Mouse (Mus musculus) brain, embryonic 14.5 days (tissue): ENCODE data around the gene AI413582. TPM values are rescaled to one million over a fixed set of nuclear protein-coding genes. Genes with fewer than 3 reads are reported as not detected.

Experiments used
- DNase-seq: peaks from one replicate; pipeline ENCODE4 v3.0.0-alpha.2; 2011; ENCODE audit warnings: low read depth
- CTCF ChIP-seq: fragments of 200-500 bp; IDR thresholded peaks from 2 replicates; pipeline ENCODE4 v1.5.1; 2012; ENCODE audit warnings: inconsistent platforms, mild to moderate bottlenecking, moderate library complexity, borderline replicate concordance; ENCODE audit not compliant: insufficient read depth, insufficient read length; ENCODE audit errors: extremely low read depth
- POLR2A ChIP-seq: fragments of 200-500 bp; IDR thresholded peaks from 2 replicates; pipeline ENCODE4 v1.6.1; 2012; ENCODE audit warnings: mild to moderate bottlenecking, inconsistent platforms, borderline replicate concordance; ENCODE audit not compliant: poor library complexity, insufficient read depth, insufficient read length, severe bottlenecking; ENCODE audit errors: extremely low read depth
- polyA plus RNA-seq: library from polyadenylated mRNA; depleted of rRNA; stranded (reverse); fragments of >200 nt; gene quantifications from 2 replicates; pipeline ENCODE4 v1.2.3, GENCODE M21; 2012; rRNA removed

Gene AI413582
- polyA plus RNA-seq, 1 experiment = 35.8 TPM

- peak; percentile 10; the same call in 1 of the 2 replicates for TF ChIP-seq CTCF
- TF ChIP-seq POLR2A = no peak
- no peak for DNase-seq
Observed at GRCm38 (mm10) chr17:27528030-27528429, 37.5 kb downstream of the AI413582 start.

- DNase-seq = no peak
- TF ChIP-seq CTCF = no peak
- TF ChIP-seq POLR2A = no peak
Observed at GRCm38 (mm10) chr17:27527188-27527587, 38.4 kb downstream of the AI413582 start.

GRCm38 (mm10) chr17:27523121-27523520 lies 42.4 kb downstream of the AI413582 start:
- TF ChIP-seq CTCF (no peak), POLR2A (no peak)
- DNase-seq = no peak

GRCm38 (mm10) chr17:27521303-27521702 lies 44.3 kb downstream of the AI413582 start, which contains the start of gene Grm4:
Grm4 (minus strand) TSS chr17:27521403.
- DNase-seq = no peak

GRCm38 (mm10) chr17:27520557-27520956 lies 45.0 kb downstream of the AI413582 start:
- TF ChIP-seq CTCF (peak; percentile 94), POLR2A (no peak)
- DNase-seq = peak; percentile 63

More at GRCm38 (mm10) chr17:27521303-27521702, 44.3 kb downstream of the AI413582 start, which contains the start of gene Grm4:
- TF ChIP-seq CTCF (no peak), POLR2A (no peak)

- TF ChIP-seq POLR2A (no peak), CTCF (no peak)
- peak; percentile 58 for DNase-seq
Observed at GRCm38 (mm10) chr17:27518700-27519595, 46.6 kb downstream of the AI413582 start.

GRCm38 (mm10) chr17:27518296-27518695 lies 47.3 kb downstream of the AI413582 start:
- peak; percentile 81 for DNase-seq

GRCm38 (mm10) chr17:27513916-27514762 lies 51.4 kb downstream of the AI413582 start:
- DNase-seq = peak; percentile 60
- peak; percentile 66 for TF ChIP-seq CTCF
- TF ChIP-seq POLR2A = no peak

More at GRCm38 (mm10) chr17:27518296-27518695, 47.3 kb downstream of the AI413582 start:
- TF ChIP-seq POLR2A = no peak
- TF ChIP-seq CTCF = no peak

Other genes with a start within 250 kb of the AI413582 start
- gene Grm4, start 44.4 kb downstream of the AI413582 start, polyA plus RNA-seq = 16.3 and 28.0 TPM in 2 replicates
- gene Hmga1, start 9.3 kb downstream of the AI413582 start, polyA plus RNA-seq = 120 and 130 TPM in 2 replicates
- gene Nudt3, start 57.7 kb upstream of the AI413582 start, polyA plus RNA-seq = 263 and 287 TPM in 2 replicates
- gene RPS10-NUDT3, start 69.5 kb upstream of the AI413582 start, polyA plus RNA-seq = not detected in 2 replicates
- 1,098 and 1,286 TPM in 2 replicates for gene Rps10, start 70.9 kb upstream of the AI413582 start, polyA plus RNA-seq
- gene Pacsin1, start 89.8 kb upstream of the AI413582 start, polyA plus RNA-seq = 19.0 and 27.8 TPM in 2 replicates
- 1.1 and 1.3 TPM in 2 replicates for gene Spdef, start 163.2 kb upstream of the AI413582 start, polyA plus RNA-seq